8 mouse cellular contexts compared by ENCODE assay signal in the genomic region with DNA sequence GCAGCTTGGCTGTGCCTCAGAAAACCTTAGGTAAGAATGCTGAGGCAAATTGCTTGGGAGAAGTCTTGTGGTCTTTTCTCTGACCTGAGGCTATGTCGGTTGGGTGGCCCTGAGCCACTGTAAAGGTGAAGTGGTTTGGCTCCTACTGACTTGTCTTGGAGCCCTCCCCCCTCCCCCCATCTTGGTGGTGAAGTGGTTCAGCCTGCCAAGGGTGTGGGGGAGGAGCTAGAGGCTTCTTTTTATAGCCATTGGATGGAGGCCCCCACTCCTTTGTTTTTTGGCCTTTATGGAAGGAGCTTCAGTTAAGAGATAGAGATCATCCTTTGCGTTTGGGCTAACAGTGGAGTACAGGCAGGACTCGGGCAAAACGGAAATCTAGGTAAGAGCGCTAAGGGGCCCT. TPM values are rescaled to one million over a fixed set of nuclear protein-coding genes. Genes with fewer than 3 reads are reported as not detected.
DNase-seq lines count a peak whose midpoint lies in the region; ATAC-seq and TF ChIP-seq lines count a peak whose summit lies in the region.

Gene Trim13 (plus strand): TSS at position 280 of the 400 bp plus-strand sequence.

- WGBS in heart, embryonic 14.5 days = 32% methylated on average over 5 of the region's 5 CpGs
- WGBS in forebrain, embryonic 11.5 days = 45% methylated on average over 5 of the region's 5 CpGs
- 45% methylated on average over 5 of the region's 5 CpGs for WGBS in limb, embryonic 11.5 days
- 47% methylated on average over 5 of the region's 5 CpGs for WGBS in neural tube, embryonic 14.5 days

- H3K4me3 ChIP-seq in heart, embryonic 14.5 days (ENCODE audit: control insufficient read depth in 1 of 2, insufficient read depth in 1 of 2, low read depth in 1 of 2, low read length in 2 of 2) = peak within 1 kb of the TSS; percentile 79 to 100
- peak within 1 kb of the TSS; percentile 85 to 86 for H3K4me3 ChIP-seq in ES-E14 (ENCODE audit: insufficient read depth in 1 of 2, low read depth in 1 of 2, low read length in 2 of 2, poor library complexity in 1 of 2, severe bottlenecking in 1 of 2)
- H3K4me3 ChIP-seq in forebrain, embryonic 11.5 days (ENCODE audit: low read depth, low read length) = peak within 1 kb of the TSS; percentile 76
- H3K4me3 ChIP-seq in limb, embryonic 11.5 days (ENCODE audit: low read depth, low read length) = peak within 1 kb of the TSS; percentile 68
- peak within 1 kb of the TSS; percentile 80 for H3K4me3 ChIP-seq in neural tube, embryonic 14.5 days (ENCODE audit: low read depth, low read length)

- 0 out of 4 replicates have a peak within 1 kb of the TSS, but pooled peaks of 1 of the 2 experiments have one; percentile 88 for H3K27ac ChIP-seq in heart, embryonic 14.5 days (replicated peaks in 1 of 2; ENCODE audit: control insufficient read depth in 1 of 2, insufficient read depth in 1 of 2, low read depth in 2 of 2, low read length in 2 of 2)
- no peak within 1 kb of the TSS; the same call in 1 of the 2 replicates for H3K27ac ChIP-seq in ES-E14 (ENCODE audit: insufficient read depth, low read depth, low read length, poor library complexity, severe bottlenecking)
- no peak within 1 kb of the TSS for H3K27ac ChIP-seq in forebrain, embryonic 11.5 days (ENCODE audit: low read depth, low read length)
- no peak within 1 kb of the TSS for H3K27ac ChIP-seq in limb, embryonic 11.5 days (replicated peaks; ENCODE audit: low read depth, low read length)
- H3K27ac ChIP-seq in neural tube, embryonic 14.5 days (ENCODE audit: low read depth, low read length) = no peak within 1 kb of the TSS

- intact Hi-C loops in heart, postnatal 10 days (cut with DNase I) = no loop called here

- no peaks in the 10 kb centered on the region for H3K36me3 ChIP-seq in heart, embryonic 14.5 days (ENCODE audit: control insufficient read depth, insufficient read depth, low read length)
- H3K36me3 ChIP-seq in ES-E14 (ENCODE audit: control insufficient read depth, insufficient read depth, low read length, poor library complexity, severe bottlenecking) = peaks cover 6% of the 10 kb centered on the region; the same call in 1 of the 2 replicates
- no peaks in the 10 kb centered on the region for H3K36me3 ChIP-seq in forebrain, embryonic 11.5 days (ENCODE audit: control insufficient read depth, insufficient read depth, low read length)
- no peaks in the 10 kb centered on the region for H3K36me3 ChIP-seq in limb, embryonic 11.5 days (ENCODE audit: control insufficient read depth, insufficient read depth, low read length)
- no peaks in the 10 kb centered on the region for H3K36me3 ChIP-seq in neural tube, embryonic 14.5 days (ENCODE audit: control insufficient read depth, insufficient read depth, low read length)

- peak within 1 kb of the TSS; percentile 65 for H3K4me2 ChIP-seq in heart, embryonic 14.5 days (ENCODE audit: low read length)
- H3K4me2 ChIP-seq in forebrain, embryonic 11.5 days (ENCODE audit: low read depth, low read length, severe bottlenecking) = peak within 1 kb of the TSS; percentile 55
- H3K4me2 ChIP-seq in limb, embryonic 11.5 days (ENCODE audit: low read depth, severe bottlenecking) = peak within 1 kb of the TSS; percentile 51; the same call in 1 of the 2 replicates
- H3K4me2 ChIP-seq in neural tube, embryonic 14.5 days (ENCODE audit: low read depth, low read length) = peak within 1 kb of the TSS; percentile 78

- no peaks in the 10 kb centered on the region for H3K9me3 ChIP-seq in heart, embryonic 14.5 days (ENCODE audit: control insufficient read depth, low read length)
- no peaks in the 10 kb centered on the region for H3K9me3 ChIP-seq in ES-E14 (ENCODE audit: control insufficient read depth, insufficient read depth, low read depth, low read length)
- H3K9me3 ChIP-seq in forebrain, embryonic 11.5 days (ENCODE audit: control insufficient read depth, low read length) = no peaks in the 10 kb centered on the region
- no peaks in the 10 kb centered on the region for H3K9me3 ChIP-seq in limb, embryonic 11.5 days (ENCODE audit: control insufficient read depth, low read length)
- no peaks in the 10 kb centered on the region for H3K9me3 ChIP-seq in neural tube, embryonic 14.5 days (ENCODE audit: control insufficient read depth, low read length)

- H3K4me1 ChIP-seq in heart, embryonic 14.5 days (ENCODE audit: control insufficient read depth in 2 of 2, insufficient read depth in 2 of 2, low read length in 2 of 2) = peaks cover 7 to 12% of the 10 kb centered on the region in 2 experiments
- peaks cover 11 to 13% of the 10 kb centered on the region in 2 experiments for H3K4me1 ChIP-seq in ES-E14 (ENCODE audit: control insufficient read depth in 2 of 2, insufficient read depth in 2 of 2, low read length in 2 of 2, poor library complexity in 1 of 2)
- peaks cover 2% of the 10 kb centered on the region; the same call in 1 of the 2 replicates for H3K4me1 ChIP-seq in forebrain, embryonic 11.5 days (replicated peaks; ENCODE audit: control insufficient read depth, insufficient read depth, low read length)
- H3K4me1 ChIP-seq in limb, embryonic 11.5 days (ENCODE audit: control insufficient read depth, insufficient read depth, low read length) = no peaks in the 10 kb centered on the region
- H3K4me1 ChIP-seq in neural tube, embryonic 14.5 days (ENCODE audit: control insufficient read depth, insufficient read depth, low read length) = peaks cover 16% of the 10 kb centered on the region

- peak within 1 kb of the TSS; percentile 86; the same call in 1 of the 2 replicates for H3K9ac ChIP-seq in heart, embryonic 14.5 days (ENCODE audit: low read length)
- peak within 1 kb of the TSS; percentile 54 for H3K9ac ChIP-seq in ES-E14 (ENCODE audit: insufficient read depth, low read depth, low read length, poor library complexity, severe bottlenecking)
- peak within 1 kb of the TSS; percentile 83 for H3K9ac ChIP-seq in forebrain, embryonic 11.5 days (ENCODE audit: low read length)
- H3K9ac ChIP-seq in limb, embryonic 11.5 days (ENCODE audit: low read length) = no peak within 1 kb of the TSS
- no peak within 1 kb of the TSS for H3K9ac ChIP-seq in neural tube, embryonic 14.5 days (replicated peaks; ENCODE audit: low read depth, low read length)

- no peak for ATAC-seq in heart, embryonic 14.5 days (ENCODE audit: insufficient number of reproducible peaks, insufficient read depth, low FRiP score, low read depth)
- ATAC-seq in forebrain, embryonic 11.5 days (replicated peaks; ENCODE audit: low FRiP score) = no peak
- no peak for ATAC-seq in limb, embryonic 11.5 days (ENCODE audit: insufficient number of reproducible peaks, low FRiP score, low TSS enrichment, low read depth)
- no peak for ATAC-seq in neural tube, embryonic 14.5 days (ENCODE audit: low read depth)

- in situ Hi-C loops in ES-E14 (cut with MboI; ENCODE audit: low sequenced_read_pairs in 2 of 2, unreplicated experiment in 2 of 2) = no loop called here

- H3K27me3 ChIP-seq in heart, embryonic 14.5 days (ENCODE audit: control insufficient read depth, insufficient read depth, low read length) = no peaks in the 10 kb centered on the region
- no peaks in the 10 kb centered on the region for H3K27me3 ChIP-seq in forebrain, embryonic 11.5 days (ENCODE audit: control insufficient read depth, insufficient read depth, low read length)
- no peaks in the 10 kb centered on the region for H3K27me3 ChIP-seq in limb, embryonic 11.5 days (ENCODE audit: control insufficient read depth, insufficient read depth, low read length)
- no peaks in the 10 kb centered on the region for H3K27me3 ChIP-seq in neural tube, embryonic 14.5 days (ENCODE audit: control insufficient read depth, insufficient read depth, low read length)

- no peak for DNase-seq in heart, postnatal 10 days
- DNase-seq in ES-E14 (ENCODE audit: low read depth, low spot score) = peak; percentile 91
- no peak for DNase-seq in forebrain, embryonic 11.5 days (ENCODE audit: low spot score)
- DNase-seq in limb, embryonic 11.5 days (ENCODE audit: low spot score) = no peak
- no peak for DNase-seq in spleen, postnatal 10 days (ENCODE audit: low spot score in 2 of 2)
- no peak for DNase-seq in embryo, embryonic 11 days

TF ChIP-seq in ES-E14, 5 proteins besides CTCF, POLR2A, EP300 and RAD21:
- TF ChIP-seq ZC3H11A (IDR thresholded peaks at IDR 0.05; ENCODE audit: borderline replicate concordance, low read depth, low read length) (no peak), CHD2 (IDR thresholded peaks at IDR 0.05; ENCODE audit: low read depth, low read length) (no peak), HCFC1 (IDR thresholded peaks at IDR 0.05; ENCODE audit: borderline replicate concordance, insufficient read depth, low read length) (no peak), MAFK (IDR thresholded peaks at IDR 0.05; ENCODE audit: insufficient read depth, low read depth, low read length) (no peak), ZNF384 (IDR thresholded peaks at IDR 0.05; ENCODE audit: low read depth, low read length) (no peak)
TF ChIP-seq in ES-E14: peak in this region for 0.

RNA-seq across cellular contexts. Expression of gene Trim13, which starts in this region (rescaled TPM):
- 12.6 and 16.3 TPM in 2 replicates for polyA plus RNA-seq in heart, embryonic 14.5 days (2014; fragmentation: Nextera tagmentation; extraction: Ambion mirVana)
- 10 to 100 TPM in 1 of 2 experiments, 1 to 10 TPM in 1; 9.0 to 13.2 TPM for total RNA-seq in heart, postnatal 10 days (2021)
- total RNA-seq in ES-E14 (2012; rRNA removed) = 19.1 and 57.9 TPM in 2 replicates
- polyA plus RNA-seq in forebrain, embryonic 11.5 days (2014; fragmentation: Nextera tagmentation; extraction: Ambion mirVana) = 26.5 and 27.7 TPM in 2 replicates
- polyA plus RNA-seq in limb, embryonic 11.5 days (2014; fragmentation: Nextera tagmentation; extraction: Ambion mirVana) = 16.8 and 19.2 TPM in 2 replicates
- polyA plus RNA-seq in neural tube, embryonic 14.5 days (2014; fragmentation: Nextera tagmentation; extraction: Ambion mirVana) = 48.5 and 55.8 TPM in 2 replicates

Comparison
In these comparisons a context has a peak if more than half of its experiments do, and no peak if none do; other contexts are left out.
1. H3K9ac ChIP-seq: peak in heart, embryonic 14.5 days (single experiment), ES-E14 (single experiment) and forebrain, embryonic 11.5 days (single experiment); none in limb, embryonic 11.5 days (single experiment) and neural tube, embryonic 14.5 days (single experiment).
2. Peak in every context shown above with its lines, with median percentiles within 50 percentile points of each other: H3K4me2 ChIP-seq and H3K4me3 ChIP-seq.